ENCODE assay signal across 8 mouse cellular contexts in the genomic region with DNA sequence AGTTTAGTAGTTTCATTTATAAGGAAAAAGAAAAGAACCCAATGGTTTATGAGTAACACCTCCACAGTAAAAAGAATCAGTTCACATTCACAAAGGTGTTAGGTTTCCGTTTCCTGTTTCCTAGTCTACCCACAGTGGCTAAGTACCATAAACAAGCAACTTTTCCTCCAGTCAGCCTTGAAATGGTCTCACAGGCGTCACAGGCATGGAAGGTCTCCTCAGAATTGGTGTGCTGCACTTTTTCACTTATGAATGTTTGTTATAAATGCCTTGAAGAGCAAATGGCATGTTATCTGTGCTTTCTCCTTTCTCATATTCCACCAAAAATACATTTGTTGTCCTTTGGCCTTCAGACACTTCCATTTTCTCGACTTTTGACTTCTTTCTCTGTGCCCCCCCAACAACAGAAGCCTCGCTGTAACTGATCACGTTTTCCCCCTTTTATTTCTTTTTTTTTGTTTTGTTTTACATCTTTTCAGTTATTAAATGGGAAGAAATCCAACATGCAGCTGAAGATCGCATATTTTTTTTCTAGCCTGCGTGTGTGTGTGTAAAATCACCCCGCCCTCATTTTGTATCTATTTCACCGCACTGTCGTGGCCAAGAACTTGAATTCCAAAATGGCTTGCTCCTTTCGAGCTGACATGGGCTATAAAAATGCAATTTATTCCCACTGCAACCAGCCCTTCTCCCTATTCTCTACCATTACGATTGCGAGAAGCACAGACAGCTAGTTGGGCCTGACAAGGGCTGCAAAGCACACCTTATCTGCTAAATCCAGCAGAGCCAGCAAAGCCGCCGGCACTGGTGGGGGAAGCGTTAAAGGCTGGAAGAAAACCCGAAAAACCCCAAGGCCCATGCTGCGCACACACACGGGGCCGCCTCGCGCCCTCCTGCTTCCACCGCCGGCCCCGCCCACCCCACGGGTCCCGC. TPM values are rescaled to one million over a fixed set of nuclear protein-coding genes. Genes with fewer than 3 reads are reported as not detected.
DNase-seq lines count a peak whose midpoint lies in the region; ATAC-seq lines count a peak whose summit lies in the region.

No protein-coding gene starts in this region.

- WGBS in embryonic facial prominence, embryonic 12.5 days = 5% methylated on average over 27 of the region's 27 CpGs
- WGBS in hindbrain, embryonic 13.5 days = 9% methylated on average over 27 of the region's 27 CpGs

- H3K4me1 ChIP-seq in embryonic facial prominence, embryonic 12.5 days = peaks cover 21% of the 10 kb centered on the region
- H3K4me1 ChIP-seq in hindbrain, embryonic 13.5 days (replicated peaks) = peaks cover 34% of the 10 kb centered on the region

- peaks cover 7% of the 10 kb centered on the region; the same call in 1 of the 2 replicates for H3K36me3 ChIP-seq in embryonic facial prominence, embryonic 12.5 days
- no peaks in the 10 kb centered on the region for H3K36me3 ChIP-seq in hindbrain, embryonic 13.5 days

- peak; percentile 94 for ATAC-seq in embryonic facial prominence, embryonic 12.5 days (ENCODE audit: insufficient number of reproducible peaks, insufficient read depth, low FRiP score, low TSS enrichment)
- peak; percentile 93 for ATAC-seq in hindbrain, embryonic 13.5 days (ENCODE audit: low FRiP score)

- H3K9ac ChIP-seq in embryonic facial prominence, embryonic 12.5 days = peak overlapping the region; percentile 56
- peak overlapping the region; percentile 81 for H3K9ac ChIP-seq in hindbrain, embryonic 13.5 days

- no peaks in the 10 kb centered on the region for H3K9me3 ChIP-seq in embryonic facial prominence, embryonic 12.5 days
- H3K9me3 ChIP-seq in hindbrain, embryonic 13.5 days = no peaks in the 10 kb centered on the region

- peak overlapping the region; percentile 98 for H3K4me3 ChIP-seq in embryonic facial prominence, embryonic 12.5 days
- H3K4me3 ChIP-seq in hindbrain, embryonic 13.5 days = peak overlapping the region; percentile 94

- no peaks in the 10 kb centered on the region for H3K27me3 ChIP-seq in embryonic facial prominence, embryonic 12.5 days
- no peaks in the 10 kb centered on the region for H3K27me3 ChIP-seq in hindbrain, embryonic 13.5 days

- peak overlapping the region; percentile 65 for H3K4me2 ChIP-seq in embryonic facial prominence, embryonic 12.5 days (replicated peaks)
- peak overlapping the region; percentile 69 for H3K4me2 ChIP-seq in hindbrain, embryonic 13.5 days

- peak overlapping the region; percentile 99 for H3K27ac ChIP-seq in embryonic facial prominence, embryonic 12.5 days
- peak overlapping the region; percentile 96 for H3K27ac ChIP-seq in hindbrain, embryonic 13.5 days

- DNase-seq in adrenal gland, adult 8-10 months = peak; percentile 72
- no peak for DNase-seq in adrenal gland, adult 18-20 months (ENCODE audit: low spot score in 2 of 2)
- peak; percentile 52 for DNase-seq in ovary, postnatal 10 days (ENCODE audit: low spot score)
- DNase-seq in ovary, postnatal 36 days (ENCODE audit: low spot score) = no peak
- DNase-seq in lung, postnatal 36 days = peak; percentile 21
- peak; percentile 19 for DNase-seq in thymus, postnatal 25 days

RNA-seq across cellular contexts. Expression of gene Asf1a, which starts 0.5 kb away (rescaled TPM):
- 10 to 100 TPM; 27.7 to 33.4 (median 31.0) TPM for total RNA-seq in adrenal gland, adult 8-10 months (2022)
- 10 to 100 TPM; 27.2 to 29.9 TPM for total RNA-seq in adrenal gland, adult 18-20 months (2021)
- polyA plus RNA-seq in embryonic facial prominence, embryonic 12.5 days (2016; fragmentation: Nextera tagmentation; extraction: Ambion mirVana) = 148 and 153 TPM in 2 replicates
- 92.5 and 95.1 TPM in 2 replicates for polyA plus RNA-seq in hindbrain, embryonic 13.5 days (2015; fragmentation: Nextera tagmentation; extraction: Ambion mirVana)

RNA-seq across cellular contexts. Expression of gene Mcm9, which starts 34.2 kb away (rescaled TPM):
- total RNA-seq in adrenal gland, adult 8-10 months (2022) = 10 to 100 TPM; 10.3 to 16.2 (median 13.9) TPM
- total RNA-seq in adrenal gland, adult 18-20 months (2021) = 1 to 10 TPM; 5.9 to 8.2 TPM
- 14.4 and 14.7 TPM in 2 replicates for polyA plus RNA-seq in embryonic facial prominence, embryonic 12.5 days (2016; fragmentation: Nextera tagmentation; extraction: Ambion mirVana)
- polyA plus RNA-seq in hindbrain, embryonic 13.5 days (2015; fragmentation: Nextera tagmentation; extraction: Ambion mirVana) = 7.3 and 7.6 TPM in 2 replicates

Comparison
In these comparisons a context has a peak if more than half of its experiments do, and no peak if none do; other contexts are left out.
1. DNase-seq: peak in adrenal gland, adult 8-10 months (single experiment), ovary, postnatal 10 days (single experiment), lung, postnatal 36 days (single experiment) and thymus, postnatal 25 days (single experiment); none in adrenal gland, adult 18-20 months (0 of 2) and ovary, postnatal 36 days (single experiment).